Mouse (Mus musculus): ENCODE measurements at regions not wholly inside any gene's neighbourhood (a gene's known extent, or its start where the extent isn't known, plus 50 kb on each side); places are given as distances from the start of the nearest gene placed in this dataset.

DNA sequence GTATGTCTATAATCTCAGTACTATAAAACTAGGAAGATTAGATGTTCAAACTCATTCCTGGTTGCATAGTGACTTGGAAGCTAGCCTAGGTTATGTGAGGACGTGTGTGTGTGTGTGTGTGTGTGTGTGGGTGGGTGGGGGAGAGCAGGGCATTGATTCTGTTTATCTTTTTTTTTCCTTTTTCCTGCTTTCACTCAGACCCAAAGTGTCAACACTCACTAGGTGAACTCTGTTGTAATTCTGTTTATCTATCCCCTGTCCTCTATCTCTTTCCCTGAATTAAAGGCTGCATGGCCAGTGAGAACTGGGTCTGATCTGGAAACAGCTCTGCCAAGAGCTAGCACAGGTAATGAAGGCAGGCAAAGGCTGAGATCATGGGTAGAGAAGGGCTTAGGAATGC lies 50.9 kb upstream of the Tle3 start:
- TF ChIP-seq ZNF384 (IDR thresholded peaks at IDR 0.05; ENCODE audit: low read depth, low read length) = no peak
- no peak for TF ChIP-seq CTCF (conservative IDR thresholded peaks at IDR 0.05 in 1 of 2, IDR thresholded peaks at IDR 0.05 in 1 of 2; ENCODE audit: low read depth in 2 of 2, low read length in 2 of 2)
- no peak for TF ChIP-seq CHD2 (IDR thresholded peaks at IDR 0.05; ENCODE audit: low read length)
- TF ChIP-seq PAX5 (IDR thresholded peaks at IDR 0.05; ENCODE audit: low read length) = no peak
- no peak for TF ChIP-seq POLR2A (IDR thresholded peaks at IDR 0.05; ENCODE audit: low read depth, low read length)
- TF ChIP-seq POLR2AphosphoS2 (IDR thresholded peaks at IDR 0.05; ENCODE audit: low read depth, low read length) = no peak
- TF ChIP-seq RAD21 (IDR thresholded peaks at IDR 0.05; ENCODE audit: low read depth, low read length) = no peak
- no peak for TF ChIP-seq USF1 (IDR thresholded peaks at IDR 0.05; ENCODE audit: low read depth, low read length)
- no peak for TF ChIP-seq ZC3H11A (IDR thresholded peaks at IDR 0.05; ENCODE audit: low read depth, low read length)
- no peak for TF ChIP-seq MYC (IDR thresholded peaks at IDR 0.05; ENCODE audit: low read depth, low read length)
- TF ChIP-seq HCFC1 (IDR thresholded peaks at IDR 0.05; ENCODE audit: low read depth, low read length) = no peak
- TF ChIP-seq E2F4 (IDR thresholded peaks at IDR 0.05; ENCODE audit: insufficient replicate concordance, low read depth, low read length) = no peak
